Mouse (Mus musculus) lung, postnatal 36 days (tissue): Measurements from ENCODE around the gene Dync2h1.
A peak's percentile ranks its signal among the peaks of the same experiment; 100 is the strongest.
"Not testable (repeated sequence)": the region's sequence is repeated elsewhere in the genome, so short reads cannot be mapped to it uniquely, and the experiment has no call there.

Experiments
- DNase-seq: peaks from one replicate; pipeline ENCODE4 v3.0.0; 2022; ENCODE audit warnings: mixed read lengths

The Dync2h1 gene

DNA sequence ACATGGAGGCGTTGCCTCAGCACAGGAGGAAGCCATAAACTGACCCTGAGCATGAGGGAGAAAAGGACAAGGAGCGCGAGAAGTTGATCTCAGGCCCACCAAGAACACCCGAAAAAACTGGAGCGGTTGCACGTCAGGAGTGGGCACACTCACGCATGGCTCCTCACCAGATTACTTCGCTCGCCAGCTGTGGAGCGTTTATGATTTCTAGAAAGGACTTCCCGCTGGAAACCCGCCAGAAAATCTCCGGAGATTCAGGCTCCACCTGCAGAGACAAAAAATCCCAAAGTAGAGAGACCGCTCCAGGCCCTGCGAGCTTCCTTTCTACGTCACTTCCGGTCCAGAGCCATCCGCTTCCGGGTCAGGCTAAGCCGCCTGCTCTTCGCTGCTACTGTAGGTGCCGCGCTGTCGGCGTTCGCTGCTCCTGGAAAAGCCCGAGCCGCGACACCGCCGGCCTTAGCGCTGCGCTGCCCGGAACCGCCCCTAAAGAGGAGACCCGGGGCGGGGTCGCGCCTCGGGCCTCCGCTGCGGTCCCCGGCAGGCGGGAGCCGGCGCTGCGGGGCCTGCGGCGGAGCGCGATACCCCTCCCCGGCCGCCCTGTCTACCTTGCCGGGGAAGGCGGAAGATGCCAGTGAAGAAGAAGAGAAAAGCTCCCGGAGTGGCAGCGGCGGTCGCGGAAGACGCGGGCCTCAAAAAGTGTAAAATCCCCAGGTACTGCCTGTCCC is at the start of gene Dync2h1, which contains the start of gene Dcun1d5:
TSS of gene Dync2h1 (minus strand) at position 275 of the 725 bp plus-strand sequence.
TSS of gene Dcun1d5 (plus strand) at position 349 of the 725 bp plus-strand sequence.
- DNase-seq = peak; percentile 96

DNA sequence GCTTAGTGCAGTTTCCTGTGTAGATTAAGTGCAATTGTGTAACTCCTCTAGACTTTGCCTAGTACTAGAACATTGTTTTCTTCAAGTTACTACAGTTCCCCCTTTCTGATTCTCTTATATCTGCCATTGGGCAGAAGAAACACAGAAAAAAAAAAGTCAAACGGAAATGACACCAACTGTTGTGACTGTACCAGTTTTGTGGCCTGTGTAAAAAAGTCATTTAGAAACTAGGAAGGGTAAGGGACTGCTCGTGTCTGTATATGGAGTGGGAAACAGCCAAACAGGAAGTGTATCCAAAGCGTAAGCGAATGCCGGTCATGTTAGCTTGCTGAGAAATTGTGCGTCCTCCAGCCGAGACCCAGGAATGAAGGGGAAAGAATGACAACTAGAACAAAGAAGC is 37.2 kb upstream of the Dync2h1 start:
- DNase-seq = peak; percentile 14

DNA sequence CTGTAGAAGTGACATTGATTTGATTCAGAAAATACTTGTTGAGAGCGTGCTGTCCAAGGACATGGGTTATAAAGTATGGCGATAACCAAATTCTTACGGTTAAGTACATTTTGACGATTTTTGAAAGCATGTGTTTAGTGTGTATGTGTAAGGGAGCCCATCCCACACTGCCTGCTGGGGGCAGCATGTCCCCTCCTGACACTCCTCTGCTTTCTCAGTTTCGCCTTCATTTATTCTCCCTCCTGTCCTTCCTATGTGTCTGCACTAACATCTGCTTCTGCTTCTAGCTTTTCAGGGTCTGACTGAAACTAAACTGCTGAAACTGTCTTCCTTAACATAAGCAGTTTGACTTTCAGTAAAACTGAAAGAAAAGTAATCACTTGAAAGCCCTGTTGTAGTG is 36.8 kb upstream of the Dync2h1 start:
- peak; percentile 15 for DNase-seq

- peak; percentile 44 for DNase-seq
These were observed 32.0 kb upstream of the Dync2h1 start for GRCm38 (mm10) chr9:7216240-7216639.

GRCm38 (mm10) chr9:7190694-7191093 is 6.4 kb upstream of the Dync2h1 start:
- DNase-seq = not testable (repeated sequence)

DNA sequence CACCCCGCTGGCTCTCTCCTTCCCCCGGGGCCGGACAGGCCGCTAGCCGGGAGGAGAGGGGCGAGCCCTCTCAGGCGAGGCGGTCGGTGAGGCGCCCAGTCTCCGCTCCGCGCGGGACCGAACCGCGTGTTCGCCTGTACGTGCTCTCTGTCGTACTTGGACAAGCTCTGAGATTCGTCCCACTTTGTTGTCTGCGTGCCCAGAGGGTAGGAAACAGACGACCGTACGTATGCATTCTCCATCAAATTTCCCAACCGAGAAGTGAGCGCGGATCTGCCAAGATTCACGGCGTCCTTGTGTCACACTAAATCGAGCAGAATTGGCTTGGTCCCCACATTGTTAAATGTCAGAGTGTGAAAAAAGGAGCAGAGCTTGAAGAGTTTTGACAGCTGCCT is 648 bp upstream of the Dync2h1 start:
- peak; percentile 11 for DNase-seq

- DNase-seq = peak; percentile 91
These were observed 7.3 kb downstream of the Dync2h1 start for GRCm38 (mm10) chr9:7176618-7177610.

GRCm38 (mm10) chr9:7173756-7174155 is 10.5 kb downstream of the Dync2h1 start:
- DNase-seq = no peak

DNA sequence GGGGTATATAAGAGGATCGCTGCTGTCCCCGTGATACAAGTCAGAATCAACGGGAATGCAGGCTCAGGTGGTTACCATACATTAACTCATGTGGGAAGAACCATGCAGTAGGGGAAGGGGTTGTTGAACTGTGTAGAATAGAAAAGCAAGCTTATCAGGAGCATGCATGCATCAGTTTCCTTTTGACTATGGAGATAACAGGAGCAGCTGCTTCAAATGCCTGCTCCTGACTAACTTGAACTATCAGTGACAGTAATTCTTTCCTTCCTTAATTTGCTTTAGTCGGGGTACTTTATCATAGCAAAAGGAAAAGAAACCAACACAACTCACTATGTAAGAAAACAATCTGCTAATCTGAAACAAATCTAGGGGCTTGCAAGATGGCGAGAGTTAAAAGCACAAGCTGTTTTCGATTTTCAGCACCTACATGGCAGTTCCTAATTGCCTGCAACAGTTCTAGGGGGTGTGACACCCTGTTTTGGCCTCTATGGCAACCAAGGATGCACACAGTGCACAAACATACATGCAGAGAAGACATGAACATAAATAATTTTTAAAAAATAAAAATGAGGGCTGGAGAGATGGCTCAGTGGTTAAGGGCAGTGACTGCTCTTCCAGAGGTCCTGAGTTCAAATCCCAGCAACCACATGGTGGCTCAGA is 16.8 kb downstream of the Dync2h1 start:
- DNase-seq = no peak

GRCm38 (mm10) chr9:7160688-7161087 is 23.6 kb downstream of the Dync2h1 start:
- no peak for DNase-seq

- DNase-seq = no peak
These were observed 24.5 kb downstream of the Dync2h1 start for GRCm38 (mm10) chr9:7159718-7160117.

DNA sequence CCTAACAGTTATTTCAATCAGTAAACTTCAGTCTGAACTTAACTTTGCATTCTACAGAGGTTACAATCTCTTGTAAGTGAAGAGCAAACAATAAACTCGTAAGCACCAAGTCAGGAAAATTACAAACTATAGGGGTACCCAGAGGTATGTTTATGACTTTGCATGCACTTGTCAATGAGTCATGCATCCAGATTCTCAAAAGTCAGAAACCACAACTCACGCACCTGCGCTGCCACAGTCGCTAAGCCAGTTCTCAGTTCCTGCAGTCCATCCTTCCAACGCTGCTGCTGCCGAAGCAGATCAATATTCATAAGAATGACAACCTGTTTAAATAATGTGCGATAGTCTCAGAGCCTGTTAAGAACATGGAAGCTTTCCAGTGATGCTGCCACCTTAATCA is 25.6 kb downstream of the Dync2h1 start:
- no peak for DNase-seq

- DNase-seq = no peak
These were observed 29.9 kb downstream of the Dync2h1 start for GRCm38 (mm10) chr9:7154391-7154790.

- DNase-seq = no peak
These were observed 61.4 kb downstream of the Dync2h1 start for GRCm38 (mm10) chr9:7122863-7123262.

- no peak for DNase-seq
These were observed 74.1 kb downstream of the Dync2h1 start for GRCm38 (mm10) chr9:7110166-7110565.

DNA sequence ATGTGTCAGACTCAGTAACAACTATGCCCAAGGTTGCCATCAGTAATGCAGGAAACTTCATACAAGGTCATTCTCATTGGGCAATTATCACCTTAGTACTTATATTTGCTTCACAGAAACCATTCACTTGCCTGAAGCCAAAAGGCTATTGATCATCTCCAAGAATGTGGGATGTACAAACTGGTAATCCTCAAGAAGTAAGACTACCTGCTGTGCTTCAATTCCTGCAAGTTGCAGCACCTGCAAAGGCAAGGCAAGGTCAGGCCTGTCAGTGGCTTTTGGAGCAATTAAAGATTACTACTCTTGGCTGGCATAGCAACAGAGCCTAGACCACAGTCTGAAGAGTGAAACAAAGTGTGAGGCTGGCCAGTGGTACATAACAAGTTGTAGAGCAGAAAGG is 82.9 kb downstream of the Dync2h1 start:
- DNase-seq = no peak

- DNase-seq = no peak
These were observed 109.6 kb downstream of the Dync2h1 start for GRCm38 (mm10) chr9:7074625-7075024.

GRCm38 (mm10) chr9:7070846-7071245 is 113.4 kb downstream of the Dync2h1 start:
- DNase-seq = no peak

GRCm38 (mm10) chr9:7050588-7050987 is 133.7 kb downstream of the Dync2h1 start:
- peak; percentile 45 for DNase-seq

GRCm38 (mm10) chr9:7042635-7043273 is 141.5 kb downstream of the Dync2h1 start:
- peak; percentile 1 for DNase-seq

DNA sequence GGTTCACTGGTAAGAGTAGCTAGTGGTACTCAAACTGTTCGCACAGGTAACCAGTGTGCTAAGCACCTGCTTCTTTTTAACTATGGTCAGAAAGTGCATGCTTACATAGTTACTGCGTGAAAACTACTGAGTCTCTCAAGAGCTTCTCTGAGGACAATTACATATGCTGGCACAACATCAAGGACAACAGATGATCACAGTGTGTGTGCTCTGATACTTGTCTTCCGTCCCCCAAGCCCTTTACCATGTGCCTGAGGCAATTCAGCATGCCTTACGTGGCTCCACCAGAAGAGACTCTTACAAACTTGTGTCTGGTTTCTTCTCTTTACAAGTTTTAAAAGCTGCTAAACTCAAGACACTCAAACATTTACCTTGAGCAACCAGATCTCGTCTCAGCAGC is 143.0 kb downstream of the Dync2h1 start:
- DNase-seq = no peak

DNA sequence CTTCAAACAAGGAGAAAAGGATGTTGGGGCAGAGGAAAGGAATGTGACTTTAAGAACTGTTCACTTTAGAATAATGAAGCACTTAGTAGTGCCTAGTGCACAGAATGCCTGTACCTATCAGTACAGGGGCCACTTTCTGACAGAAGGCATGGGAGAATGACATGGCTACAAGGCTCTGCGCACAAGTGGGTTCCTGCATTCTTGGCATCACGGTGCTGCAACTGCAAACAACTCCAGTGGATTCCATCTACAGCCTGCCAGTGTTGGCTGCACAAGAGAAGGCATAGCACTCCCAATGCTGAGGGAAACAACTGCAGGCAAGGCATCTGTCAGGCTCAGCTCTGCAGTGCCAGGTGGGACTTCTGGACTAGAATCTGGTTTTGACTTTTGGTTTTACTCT is 151.7 kb downstream of the Dync2h1 start:
- peak; percentile 6 for DNase-seq

- no peak for DNase-seq
These were observed 168.6 kb downstream of the Dync2h1 start for GRCm38 (mm10) chr9:7015600-7015999.
